Mouse (Mus musculus) regulatory T cell (primary cell): ENCODE results near the gene Rreb1.

Experiments
- in situ Hi-C: fragments of 300-600 bp; cut with MboI, MseI; formaldehyde crosslinking; loops from one replicate; pipeline ENCODE4 v1.15.1; 2025; ENCODE audit warnings: high pct_unique_total_duplicates

Gene Rreb1

GRCm38 (mm10) chr13:37778147-37778593 is at the start of gene Rreb1:
Rreb1 (plus strand) TSS chr13:37778400.
- in situ Hi-C loops = no loop called here

GRCm38 (mm10) chr13:37728551-37728950 is 49.6 kb upstream of the Rreb1 start:
- in situ Hi-C loops = no loop called here

- in situ Hi-C loops = no loop called here
Measured at GRCm38 (mm10) chr13:37731914-37732693, 46.1 kb upstream of the Rreb1 start.

- in situ Hi-C loops = no loop called here
Measured at GRCm38 (mm10) chr13:37734501-37734900, 43.7 kb upstream of the Rreb1 start.

GRCm38 (mm10) chr13:37740111-37740510 is 38.1 kb upstream of the Rreb1 start:
- in situ Hi-C loops = no loop called here

- in situ Hi-C loops = no loop called here
Measured at GRCm38 (mm10) chr13:37740752-37741151, 37.4 kb upstream of the Rreb1 start.

GRCm38 (mm10) chr13:37742248-37742647 is 36.0 kb upstream of the Rreb1 start:
- in situ Hi-C loops = no loop called here

- in situ Hi-C loops = no loop called here
Measured at GRCm38 (mm10) chr13:37747504-37747903, 30.7 kb upstream of the Rreb1 start.

GRCm38 (mm10) chr13:37749485-37749884 is 28.7 kb upstream of the Rreb1 start:
- in situ Hi-C loops = no loop called here

- in situ Hi-C loops = loop anchor here (5.0 kb wide), 1 partner anchor 66 kb away; no protein-coding TSS in a partner anchor
Measured at GRCm38 (mm10) chr13:37751154-37751950, 26.8 kb upstream of the Rreb1 start.

- in situ Hi-C loops = no loop called here
Measured at GRCm38 (mm10) chr13:37759341-37760012, 18.7 kb upstream of the Rreb1 start.

- in situ Hi-C loops = no loop called here
Measured at GRCm38 (mm10) chr13:37760013-37760342, 18.2 kb upstream of the Rreb1 start.

GRCm38 (mm10) chr13:37760373-37760772 is 17.8 kb upstream of the Rreb1 start:
- in situ Hi-C loops = no loop called here

- in situ Hi-C loops = no loop called here
Measured at GRCm38 (mm10) chr13:37760957-37761941, 17.0 kb upstream of the Rreb1 start.

GRCm38 (mm10) chr13:37763800-37764407 is 14.3 kb upstream of the Rreb1 start:
- in situ Hi-C loops = no loop called here

GRCm38 (mm10) chr13:37769777-37770176 is 8.4 kb upstream of the Rreb1 start:
- in situ Hi-C loops = no loop called here

GRCm38 (mm10) chr13:37773476-37773875 is 4.7 kb upstream of the Rreb1 start:
- in situ Hi-C loops = no loop called here

GRCm38 (mm10) chr13:37776675-37777074 is 1.5 kb upstream of the Rreb1 start:
- in situ Hi-C loops = no loop called here

- in situ Hi-C loops = no loop called here
Measured at GRCm38 (mm10) chr13:37777351-37778146, 651 bp upstream of the Rreb1 start.
